Mouse (Mus musculus): ENCODE measurements around the gene Klhl29. TPM values are rescaled to one million over a fixed set of nuclear protein-coding genes. Genes with fewer than 3 reads are reported as not detected.

Gene Klhl29
- polyA plus RNA-seq, 1 experiment, result 0.02 TPM

DNA sequence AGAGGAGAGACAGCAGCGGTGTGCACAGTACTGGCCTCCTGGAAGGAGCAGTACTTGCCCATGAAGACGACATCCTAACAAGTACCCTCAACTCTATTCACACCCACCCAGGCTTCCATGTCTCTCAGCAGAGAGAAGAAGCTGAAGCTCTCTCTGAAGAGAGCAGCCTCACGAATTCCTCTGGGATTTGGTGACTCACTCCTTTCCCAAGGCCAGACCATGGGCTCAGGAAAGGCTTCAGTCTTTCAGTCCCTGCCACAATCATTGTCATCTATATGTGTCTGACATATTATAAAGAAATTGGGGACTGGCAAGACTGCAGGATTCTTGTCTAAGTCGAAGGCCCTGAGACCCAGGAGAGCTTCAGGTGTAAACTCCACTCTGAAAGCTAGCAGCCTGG is 213.9 kb downstream of the Klhl29 start:
- H3K36me3 ChIP-seq (ENCODE audit: control insufficient read depth, insufficient read depth), result no peaks in the 10 kb centered on the region
- TF ChIP-seq CEBPB (IDR thresholded peaks at IDR 0.05; ENCODE audit: insufficient read depth, poor library complexity, severe bottlenecking), result no peak
- TF ChIP-seq POLR2AphosphoS2 (IDR thresholded peaks at IDR 0.05; ENCODE audit: insufficient read length, low read depth), result no peak
- no peak for TF ChIP-seq MAX (IDR thresholded peaks at IDR 0.05; ENCODE audit: low read depth)
- TF ChIP-seq MYOG (IDR thresholded peaks at IDR 0.05; ENCODE audit: control insufficient read depth in 1 of 3, insufficient read depth in 1 of 3, insufficient read length in 2 of 3, low read depth in 2 of 3), result no peak
- TF ChIP-seq SRF (IDR thresholded peaks at IDR 0.05; ENCODE audit: control insufficient read depth, insufficient read length, low read depth), result no peak
- TF ChIP-seq E2F4 (IDR thresholded peaks at IDR 0.05; ENCODE audit: insufficient read depth), result no peak
- no peak for TF ChIP-seq REST (IDR thresholded peaks at IDR 0.05; ENCODE audit: insufficient read depth, insufficient read length)
- TF ChIP-seq TCF12 (IDR thresholded peaks at IDR 0.05; ENCODE audit: insufficient read depth, poor library complexity, severe bottlenecking), result no peak
- no peak for TF ChIP-seq MYOD1 (IDR thresholded peaks at IDR 0.05; ENCODE audit: control insufficient read depth in 1 of 3, insufficient read length in 2 of 3, low read depth in 2 of 3)
- no peak for TF ChIP-seq POLR2A (IDR thresholded peaks at IDR 0.05; ENCODE audit: insufficient read length, low read depth)
- no peak for TF ChIP-seq TCF3 (IDR thresholded peaks at IDR 0.05; ENCODE audit: insufficient read length, low read depth)
- TF ChIP-seq USF1 (IDR thresholded peaks at IDR 0.05; ENCODE audit: low read depth), result no peak
- no peak overlapping the region for H3K4me2 ChIP-seq (ENCODE audit: low read depth)
- H3K27me3 ChIP-seq (ENCODE audit: control insufficient read depth, insufficient read depth, insufficient read length), result no peaks in the 10 kb centered on the region
- no peaks in the 10 kb centered on the region for H3K79me2 ChIP-seq (ENCODE audit: control insufficient read depth, insufficient read depth)
- no peak overlapping the region for H3ac ChIP-seq (ENCODE audit: control insufficient read depth, insufficient read length)
- H3K4me3 ChIP-seq, result no peak overlapping the region

DNA sequence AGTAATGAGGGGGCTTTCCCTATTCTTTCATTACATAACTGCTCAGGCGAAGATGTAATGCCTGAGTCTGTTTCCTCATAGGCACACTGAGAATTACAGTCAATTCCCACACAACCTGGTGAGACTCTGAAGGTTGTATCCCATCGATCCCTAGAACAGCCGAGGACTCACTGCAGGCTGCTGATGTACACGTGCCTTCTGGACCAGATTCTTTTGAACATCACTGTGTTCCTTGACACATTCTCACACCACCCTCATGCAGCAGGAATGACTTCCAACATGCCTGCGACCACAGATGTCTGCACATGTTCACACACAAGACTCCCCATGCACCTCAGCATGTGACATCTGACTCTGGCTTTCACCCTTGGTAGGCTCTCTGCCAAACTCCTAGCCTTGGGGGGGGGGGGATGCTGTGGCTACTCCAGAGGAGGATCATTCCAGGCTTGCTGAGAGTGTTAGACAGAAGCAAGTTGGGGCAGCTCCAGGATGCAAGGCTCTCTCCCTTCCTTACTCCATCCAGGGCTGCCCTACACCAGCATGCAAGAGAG is 217.5 kb downstream of the Klhl29 start:
- Histone ChIP-seq H3K36me3 (ENCODE audit: control insufficient read depth, insufficient read depth) (no peaks in the 10 kb centered on the region), H3K4me2 (ENCODE audit: low read depth) (no peak overlapping the region), H3K4me3 (no peak overlapping the region), H3K27me3 (ENCODE audit: control insufficient read depth, insufficient read depth, insufficient read length) (no peaks in the 10 kb centered on the region), H3K79me2 (ENCODE audit: control insufficient read depth, insufficient read depth) (no peaks in the 10 kb centered on the region), H3ac (ENCODE audit: control insufficient read depth, insufficient read length) (no peak overlapping the region)
- TF ChIP-seq POLR2A (IDR thresholded peaks at IDR 0.05; ENCODE audit: insufficient read length, low read depth), result no peak
- no peak for TF ChIP-seq TCF3 (IDR thresholded peaks at IDR 0.05; ENCODE audit: insufficient read length, low read depth)
- TF ChIP-seq TCF12 (IDR thresholded peaks at IDR 0.05; ENCODE audit: insufficient read depth, poor library complexity, severe bottlenecking), result no peak
- no peak for TF ChIP-seq MYOD1 (IDR thresholded peaks at IDR 0.05; ENCODE audit: control insufficient read depth in 1 of 3, insufficient read length in 2 of 3, low read depth in 2 of 3)
- TF ChIP-seq CEBPB (IDR thresholded peaks at IDR 0.05; ENCODE audit: insufficient read depth, poor library complexity, severe bottlenecking), result no peak
- no peak for TF ChIP-seq REST (IDR thresholded peaks at IDR 0.05; ENCODE audit: insufficient read depth, insufficient read length)

DNA sequence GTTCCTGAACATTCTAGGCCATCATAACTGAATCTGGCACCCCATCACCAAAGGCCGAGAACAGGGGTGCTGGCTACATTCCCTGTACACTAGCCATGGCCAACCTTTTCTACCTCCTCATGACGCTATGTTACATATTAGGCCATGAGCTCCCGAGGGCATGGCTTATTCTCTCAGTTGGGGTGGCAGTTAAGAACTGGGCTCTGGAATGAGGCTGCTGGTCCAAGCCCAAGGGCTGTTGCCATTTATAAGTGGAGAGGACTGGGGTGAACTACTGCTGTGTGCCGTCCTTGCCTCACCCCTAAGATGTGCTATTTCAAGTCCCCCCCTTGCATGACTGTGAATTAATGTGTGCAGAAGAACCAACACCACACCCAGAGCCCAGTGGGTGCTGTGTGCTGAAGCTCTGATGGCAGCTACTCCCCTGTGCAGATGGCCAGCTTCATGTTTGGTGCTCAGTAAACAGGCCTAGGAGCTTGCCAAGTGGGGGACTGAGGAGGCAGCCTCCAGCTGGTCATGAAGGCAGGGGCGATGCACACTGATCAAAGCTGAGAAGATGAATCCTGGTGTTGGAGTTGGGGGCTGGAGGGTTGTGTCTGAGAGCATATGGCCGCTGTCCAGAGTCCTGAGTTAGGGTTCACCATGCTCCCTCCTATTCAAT is 218.3 kb downstream of the Klhl29 start:
- no peaks in the 10 kb centered on the region for H3K36me3 ChIP-seq (ENCODE audit: control insufficient read depth, insufficient read depth)
- no peak overlapping the region for H3K4me2 ChIP-seq (ENCODE audit: low read depth)
- no peaks in the 10 kb centered on the region for H3K79me2 ChIP-seq (ENCODE audit: control insufficient read depth, insufficient read depth)
- H3ac ChIP-seq (ENCODE audit: control insufficient read depth, insufficient read length), result no peak overlapping the region
- H3K27me3 ChIP-seq (ENCODE audit: control insufficient read depth, insufficient read depth, insufficient read length), result no peaks in the 10 kb centered on the region
- TF ChIP-seq MYOD1 (IDR thresholded peaks at IDR 0.05; ENCODE audit: control insufficient read depth in 1 of 3, insufficient read length in 2 of 3, low read depth in 2 of 3) (no peak), POLR2AphosphoS2 (IDR thresholded peaks at IDR 0.05; ENCODE audit: insufficient read length, low read depth) (no peak), MYOG (IDR thresholded peaks at IDR 0.05; ENCODE audit: control insufficient read depth in 1 of 3, insufficient read depth in 1 of 3, insufficient read length in 2 of 3, low read depth in 2 of 3) (no peak), TCF12 (IDR thresholded peaks at IDR 0.05; ENCODE audit: insufficient read depth, poor library complexity, severe bottlenecking) (no peak), MAX (IDR thresholded peaks at IDR 0.05; ENCODE audit: low read depth) (no peak), E2F4 (IDR thresholded peaks at IDR 0.05; ENCODE audit: insufficient read depth) (no peak), REST (IDR thresholded peaks at IDR 0.05; ENCODE audit: insufficient read depth, insufficient read length) (no peak), TCF3 (IDR thresholded peaks at IDR 0.05; ENCODE audit: insufficient read length, low read depth) (no peak), POLR2A (IDR thresholded peaks at IDR 0.05; ENCODE audit: insufficient read length, low read depth) (no peak), USF1 (IDR thresholded peaks at IDR 0.05; ENCODE audit: low read depth) (no peak)
- no peak overlapping the region for H3K4me3 ChIP-seq

DNA sequence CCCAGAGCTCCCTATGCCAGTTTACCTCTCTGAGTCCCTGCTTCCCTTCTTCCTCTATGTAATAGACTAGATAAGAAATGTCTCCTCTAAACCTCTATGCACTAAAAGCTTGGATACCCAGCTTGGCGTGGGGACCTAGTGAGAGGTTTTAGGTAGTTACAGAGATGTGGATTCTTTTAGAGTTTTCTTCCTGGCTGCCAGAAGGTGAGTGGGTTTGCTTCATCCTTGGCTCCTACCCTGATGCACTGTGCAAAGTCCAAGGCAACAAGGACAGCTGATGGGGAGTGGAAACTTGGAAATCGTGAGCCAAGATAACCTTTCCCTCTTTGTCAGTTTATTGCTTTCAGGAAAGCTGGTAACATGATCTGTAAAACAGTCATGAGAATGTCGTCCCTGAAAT is 220.3 kb downstream of the Klhl29 start:
- Histone ChIP-seq H3K27me3 (ENCODE audit: control insufficient read depth, insufficient read depth, insufficient read length) (no peaks in the 10 kb centered on the region), H3K36me3 (ENCODE audit: control insufficient read depth, insufficient read depth) (no peaks in the 10 kb centered on the region)
- no peak for TF ChIP-seq POLR2AphosphoS2 (IDR thresholded peaks at IDR 0.05; ENCODE audit: insufficient read length, low read depth)
- TF ChIP-seq SRF (IDR thresholded peaks at IDR 0.05; ENCODE audit: control insufficient read depth, insufficient read length, low read depth), result no peak
- TF ChIP-seq E2F4 (IDR thresholded peaks at IDR 0.05; ENCODE audit: insufficient read depth), result no peak
- TF ChIP-seq CEBPB (IDR thresholded peaks at IDR 0.05; ENCODE audit: insufficient read depth, poor library complexity, severe bottlenecking), result no peak
- TF ChIP-seq REST (IDR thresholded peaks at IDR 0.05; ENCODE audit: insufficient read depth, insufficient read length), result no peak
- no peak for TF ChIP-seq MYOD1 (IDR thresholded peaks at IDR 0.05; ENCODE audit: control insufficient read depth in 1 of 3, insufficient read length in 2 of 3, low read depth in 2 of 3)
- no peak for TF ChIP-seq MAX (IDR thresholded peaks at IDR 0.05; ENCODE audit: low read depth)
- TF ChIP-seq TCF12 (IDR thresholded peaks at IDR 0.05; ENCODE audit: insufficient read depth, poor library complexity, severe bottlenecking), result no peak
- no peak for TF ChIP-seq MYOG (IDR thresholded peaks at IDR 0.05; ENCODE audit: control insufficient read depth in 1 of 3, insufficient read depth in 1 of 3, insufficient read length in 2 of 3, low read depth in 2 of 3)
- TF ChIP-seq TCF3 (IDR thresholded peaks at IDR 0.05; ENCODE audit: insufficient read length, low read depth), result no peak
- TF ChIP-seq USF1 (IDR thresholded peaks at IDR 0.05; ENCODE audit: low read depth), result no peak

More for the DNA sequence above, 220.3 kb downstream of the Klhl29 start:
- Histone ChIP-seq H3K4me3 (no peak overlapping the region), H3ac (ENCODE audit: control insufficient read depth, insufficient read length) (no peak overlapping the region), H3K4me2 (ENCODE audit: low read depth) (no peak overlapping the region), H3K79me2 (ENCODE audit: control insufficient read depth, insufficient read depth) (no peaks in the 10 kb centered on the region)

All from myocyte (in vitro differentiated cells).